Mouse (Mus musculus): Measurements from ENCODE around the gene Vmn1r20. TPM values are rescaled to one million over a fixed set of nuclear protein-coding genes. Genes with fewer than 3 reads are reported as not detected.
"Not testable (repeated sequence)": the region's sequence is repeated elsewhere in the genome, so short reads cannot be mapped to it uniquely, and the experiment has no call there.

The Vmn1r20 gene
- total RNA-seq (2017), result not detected in 2 replicates

DNA sequence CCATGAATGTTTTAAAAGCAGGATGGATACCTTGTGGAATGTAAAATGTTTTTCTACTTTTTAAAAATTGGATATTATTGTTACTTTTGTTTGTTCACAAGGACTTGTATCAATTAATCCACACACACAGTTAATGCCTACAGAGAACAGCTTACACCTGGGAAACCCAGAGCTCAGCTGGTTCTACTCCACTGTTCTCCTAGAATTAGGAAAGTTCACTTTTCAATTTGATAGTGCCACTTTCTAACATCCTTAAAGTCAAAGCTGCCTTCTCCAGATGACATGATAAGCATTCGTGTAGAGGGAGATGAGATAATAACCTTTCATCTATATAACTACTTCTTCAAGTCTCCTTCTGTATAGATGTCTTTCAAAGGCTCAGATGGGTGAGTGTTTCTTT, at the start of gene Vmn1r20:
TSS of gene Vmn1r20 (plus strand) at position 301 of the 400 bp plus-strand sequence.
- no peak for ATAC-seq (replicated peaks; ENCODE audit: low read depth, poor library complexity, severe bottlenecking)

DNA sequence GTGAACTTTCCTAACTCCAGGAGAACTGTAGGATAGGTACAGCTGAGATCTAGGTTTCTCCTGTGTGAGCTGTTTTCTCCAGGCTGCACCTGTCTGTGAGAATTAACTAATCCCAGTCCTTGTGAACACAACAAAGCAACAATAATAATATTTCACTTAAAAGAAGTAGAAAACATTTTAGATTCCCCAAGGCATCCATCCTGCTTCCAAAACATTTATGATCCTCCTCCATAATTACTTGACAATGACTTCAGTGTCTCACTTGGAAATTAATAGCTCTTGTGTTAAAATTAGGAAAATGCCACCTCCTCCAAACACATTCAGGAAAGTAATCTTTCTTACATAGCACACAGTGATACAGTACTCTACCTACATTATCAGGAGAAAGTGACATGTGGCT, 33.0 kb upstream of the Vmn1r20 start, which contains the start of gene Vmn1r18:
TSS of gene Vmn1r18 (minus strand) at position 101 of the 400 bp plus-strand sequence.
- no peak for ATAC-seq (replicated peaks; ENCODE audit: low read depth, poor library complexity, severe bottlenecking)

DNA sequence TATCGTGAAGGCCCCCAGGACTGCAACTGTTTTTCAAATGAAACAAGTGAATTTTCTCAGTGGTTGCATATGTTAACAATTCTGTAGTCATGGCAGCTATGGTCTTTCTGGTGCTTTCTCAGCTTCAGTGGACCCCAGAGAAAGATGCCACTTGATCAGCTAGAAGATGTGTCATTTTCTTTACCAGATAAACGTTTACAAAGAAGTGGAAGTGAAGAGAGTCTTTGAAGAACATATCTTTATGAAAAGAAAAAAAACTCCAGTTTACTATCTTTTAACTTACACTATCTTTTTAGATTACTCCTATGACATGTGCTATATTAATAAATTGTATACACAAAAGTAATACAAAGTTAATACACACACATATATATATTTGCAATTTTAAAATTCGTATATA, 25.2 kb upstream of the Vmn1r20 start, which contains the start of gene Vmn1r19:
TSS of gene Vmn1r19 (plus strand) at position 301 of the 400 bp plus-strand sequence.
- ATAC-seq (replicated peaks; ENCODE audit: low read depth, poor library complexity, severe bottlenecking), result not testable (repeated sequence)

DNA sequence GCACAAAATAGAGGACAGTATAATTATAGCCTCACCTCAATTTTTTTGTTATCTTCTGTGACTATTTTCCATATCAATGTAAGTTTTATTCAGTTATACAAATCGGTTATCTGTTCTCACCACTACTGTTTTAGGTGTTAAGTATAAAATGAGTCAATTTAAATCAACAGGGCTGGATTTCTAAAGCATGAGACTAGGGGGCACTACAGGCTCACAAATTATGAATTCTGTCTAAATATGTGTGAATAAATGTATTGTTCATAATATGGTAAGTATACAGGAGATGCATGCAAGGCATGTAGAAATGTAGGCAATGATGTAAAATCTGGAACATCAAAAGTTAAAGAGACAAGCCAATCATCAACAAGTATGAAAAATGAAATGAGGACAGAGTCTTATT, 2.5 kb downstream of the Vmn1r20 start:
- peak; percentile 71; the same call in 1 of the 2 replicates for ATAC-seq (replicated peaks; ENCODE audit: low read depth, poor library complexity, severe bottlenecking)

DNA sequence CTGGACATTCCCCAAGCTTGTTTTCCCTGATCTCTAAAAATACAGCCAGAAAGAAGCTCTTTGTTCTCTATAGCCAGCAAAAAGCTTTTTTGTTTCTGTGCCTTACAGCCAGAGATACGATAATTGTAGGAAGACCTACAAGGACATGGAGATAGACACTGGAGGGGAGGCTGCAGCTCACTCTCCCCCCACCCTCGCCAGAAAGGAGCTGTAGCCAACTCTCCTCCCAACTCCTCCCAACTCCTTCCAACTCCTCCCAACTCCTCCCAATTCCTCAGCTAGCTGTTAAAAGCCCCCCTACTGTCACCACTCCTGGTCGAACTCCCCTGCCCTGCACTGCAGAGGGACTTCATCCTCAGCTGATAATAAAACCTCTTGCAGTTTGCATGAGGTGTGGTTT, 39.4 kb downstream of the Vmn1r20 start:
- ATAC-seq (replicated peaks; ENCODE audit: low read depth, poor library complexity, severe bottlenecking), result not testable (repeated sequence)

Other genes starting within 250 kb of the Vmn1r20 start
- not detected in 2 replicates for gene Vmn1r13, start 225.6 kb upstream of the Vmn1r20 start, total RNA-seq (2017)
- gene Vmn1r14, start 197.2 kb upstream of the Vmn1r20 start, total RNA-seq (2017), result not detected in 2 replicates
- gene Vmn1r15, start 171.0 kb upstream of the Vmn1r20 start, total RNA-seq (2017), result not detected in 2 replicates
- gene Vmn1r16, start 99.4 kb upstream of the Vmn1r20 start, total RNA-seq (2017), result not detected in 2 replicates
- not detected in 2 replicates for gene Vmn1r17, start 65.2 kb upstream of the Vmn1r20 start, total RNA-seq (2017)
- gene Vmn1r18, start 33.1 kb upstream of the Vmn1r20 start, total RNA-seq (2017), result not detected in 2 replicates
- not detected in 2 replicates for gene Vmn1r19, start 25.1 kb upstream of the Vmn1r20 start, total RNA-seq (2017)
- 25.0 and 32.1 TPM in 2 replicates for gene Ppm1k, start 106.5 kb downstream of the Vmn1r20 start, total RNA-seq (2017)
- gene Herc6, start 152.1 kb downstream of the Vmn1r20 start, total RNA-seq (2017), result 16.2 and 18.3 TPM in 2 replicates

Measured in common myeloid progenitor, adult 5-6 weeks (primary cell).